Mouse (Mus musculus) embryonic facial prominence, embryonic 14.5 days (tissue): ENCODE results near the gene Thsd4. TPM values are rescaled to one million over a fixed set of nuclear protein-coding genes. Genes with fewer than 3 reads are reported as not detected.

ENCODE experiments used
- ATAC-seq: fragments of 200-750 bp; cut with Nextera tagmentation; 2 replicates; pipeline ENCODE4 v1.8.0; 2017; ENCODE audit warnings: low read depth, moderate number of reproducible peaks, moderate TSS enrichment
- DNase-seq: peaks from one replicate; pipeline ENCODE4 v3.0.0-alpha.2; 2015; ENCODE audit warnings: low spot score
- H3K27ac ChIP-seq: fragments of 300-500 bp; sonication (generic); replicated peaks from 2 replicates; pipeline ENCODE4 v1.5.1; 2014; ENCODE audit warnings: low read depth, mild to moderate bottlenecking, low read length, moderate library complexity
- H3K27me3 ChIP-seq: fragments of 300-500 bp; sonication (generic); replicated peaks from 2 replicates; pipeline ENCODE4 v1.6.1; 2014; ENCODE audit warnings: low read length; ENCODE audit not compliant: control insufficient read depth, insufficient read depth
- H3K36me3 ChIP-seq: fragments of 300-500 bp; sonication (generic); 2 replicates; pipeline ENCODE4 v1.6.1; 2014; ENCODE audit warnings: low read length, mixed read lengths; ENCODE audit not compliant: control insufficient read depth, insufficient read depth
- H3K4me1 ChIP-seq: fragments of 300-500 bp; sonication (generic); 2 replicates; pipeline ENCODE4 v1.6.1; 2014; ENCODE audit warnings: antibody characterized with exemption, low read length; ENCODE audit not compliant: control insufficient read depth, insufficient read depth
- H3K4me2 ChIP-seq: fragments of 300-500 bp; sonication (generic); 2 replicates; pipeline ENCODE4 v1.6.1; 2014; ENCODE audit warnings: low read depth, mild to moderate bottlenecking, low read length, moderate library complexity, mixed read lengths
- H3K4me3 ChIP-seq: fragments of 300-500 bp; sonication (generic); 2 replicates; pipeline ENCODE4 v1.5.1; 2014; ENCODE audit warnings: low read depth, mild to moderate bottlenecking, low read length
- H3K9ac ChIP-seq: fragments of 300-500 bp; sonication (generic); 2 replicates; pipeline ENCODE4 v1.6.1; 2014; ENCODE audit warnings: low read depth, mild to moderate bottlenecking, low read length, moderate library complexity, mixed read lengths
- H3K9me3 ChIP-seq: fragments of 300-500 bp; sonication (generic); 2 replicates; pipeline ENCODE4 v1.6.1; 2016; ENCODE audit warnings: low read length; ENCODE audit not compliant: control insufficient read depth
- WGBS: fragments of 180-500 bp; shearing (Covaris S2); extraction: QIAGEN DNeasy Blood & Tissue Kit; methylation state at CpG from one replicate; pipeline ENCODE4 v1.1.7; 2014; 5-methylcytosine and 5-hydroxymethylcytosine counted together
- polyA plus RNA-seq: library from polyadenylated mRNA; unstranded; fragments of >200 nt; fragmentation: Nextera tagmentation; extraction: Ambion mirVana; gene quantifications from 2 replicates; pipeline ENCODE4 v1.2.1, GENCODE M21; 2014

Thsd4 gene
- polyA plus RNA-seq, 1 experiment from 2014 or later = 26.1 TPM

DNA sequence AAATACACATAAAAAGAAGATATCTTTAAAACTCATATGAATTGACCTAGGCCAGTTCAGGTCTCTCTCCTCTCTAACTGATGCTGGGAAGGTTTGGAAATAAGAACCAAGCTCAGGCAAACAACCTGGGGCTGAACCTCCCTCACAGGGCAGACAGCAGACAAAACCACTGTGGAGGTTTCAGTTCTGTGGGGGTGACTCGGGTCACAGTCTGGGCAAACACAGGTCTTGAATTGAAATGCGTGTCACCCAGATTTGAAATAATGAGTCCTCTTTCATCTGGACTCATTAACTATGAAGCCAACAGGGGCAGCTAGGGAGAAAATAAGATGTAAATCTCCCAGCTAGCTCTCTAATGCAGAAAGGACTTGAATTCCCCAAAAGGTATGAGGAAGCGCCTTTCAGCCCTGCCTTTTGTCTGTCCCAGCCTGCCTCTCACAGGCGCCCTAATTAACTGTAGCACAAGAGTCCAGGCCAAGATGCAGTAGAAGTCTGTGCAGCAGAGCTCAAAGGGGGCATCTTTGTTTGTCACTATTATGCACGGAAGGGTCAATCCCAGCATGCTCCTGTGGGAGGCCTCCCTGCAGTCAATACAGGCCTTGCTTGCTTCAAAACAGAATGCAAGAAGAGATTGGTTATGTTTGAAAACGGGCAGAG, 297.7 kb downstream of the Thsd4 start:
- 57% methylated on average over 6 of the region's 6 CpGs for WGBS
- Histone ChIP-seq H3K36me3 (no peaks in the 10 kb centered on the region), H3K4me3 (no peak overlapping the region), H3K27ac (no peak overlapping the region), H3K9ac (no peak overlapping the region), H3K27me3 (no peaks in the 10 kb centered on the region), H3K4me1 (peaks cover 29% of the 10 kb centered on the region), H3K4me2 (no peak overlapping the region), H3K9me3 (no peaks in the 10 kb centered on the region)
- DNase-seq (peak; percentile 55), ATAC-seq (no peak; the same call in 1 of the 2 replicates)

DNA sequence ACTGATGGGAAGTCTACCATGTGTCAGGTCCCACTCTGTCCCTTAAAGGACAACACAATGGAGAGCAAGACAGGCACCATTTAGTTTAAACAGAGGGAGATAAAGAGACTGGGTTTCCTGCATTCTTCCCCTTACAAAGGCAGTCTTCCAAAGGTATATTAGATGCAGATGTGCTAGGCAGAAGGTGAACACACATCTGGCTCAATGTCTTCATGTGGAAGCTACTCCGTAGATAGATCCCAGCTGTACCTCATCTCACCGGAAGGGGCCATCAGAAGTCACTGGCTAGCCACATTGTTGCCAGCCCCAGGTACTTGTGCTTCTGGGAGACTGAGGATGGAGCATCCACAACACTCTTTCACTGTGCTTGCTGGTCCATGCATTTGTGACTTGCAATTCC, 301.4 kb downstream of the Thsd4 start:
- Histone ChIP-seq H3K27ac (no peak overlapping the region), H3K9ac (no peak overlapping the region), H3K27me3 (no peaks in the 10 kb centered on the region), H3K36me3 (no peaks in the 10 kb centered on the region), H3K9me3 (no peaks in the 10 kb centered on the region), H3K4me3 (no peak overlapping the region), H3K4me1 (peaks cover 9% of the 10 kb centered on the region; the same call in 1 of the 2 replicates), H3K4me2 (no peak overlapping the region)
- DNase-seq (peak; percentile 63), ATAC-seq (no peak)
- WGBS = 37% methylated on average over 2 of the region's 2 CpGs

DNA sequence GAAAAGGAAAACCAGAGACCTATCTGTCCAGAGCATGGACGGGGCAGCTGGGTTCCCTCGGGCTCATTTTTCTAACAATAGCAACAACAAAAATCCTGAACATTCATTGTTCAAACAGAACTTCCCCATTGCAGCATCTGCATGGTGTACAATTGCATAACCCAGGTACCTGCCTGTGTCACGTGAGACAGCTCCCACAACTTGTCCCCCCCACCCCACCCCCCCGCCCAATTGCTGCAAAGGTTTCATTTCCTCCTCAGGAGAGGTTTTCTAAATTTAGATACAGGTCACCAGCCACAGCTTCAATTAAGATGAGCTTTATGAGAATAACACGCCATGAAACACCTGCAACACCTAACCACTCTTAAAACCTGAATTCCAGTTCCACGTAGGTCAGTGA, 303.4 kb downstream of the Thsd4 start:
- no peaks in the 10 kb centered on the region for H3K4me1 ChIP-seq
- H3K9ac ChIP-seq = no peak overlapping the region
- H3K4me3 ChIP-seq = no peak overlapping the region
- H3K27me3 ChIP-seq = no peaks in the 10 kb centered on the region
- WGBS = 59% methylated on average over 6 of the region's 6 CpGs
- H3K27ac ChIP-seq = no peak overlapping the region
- no peaks in the 10 kb centered on the region for H3K9me3 ChIP-seq
- H3K4me2 ChIP-seq = no peak overlapping the region
- ATAC-seq = no peak
- DNase-seq = no peak
- no peaks in the 10 kb centered on the region for H3K36me3 ChIP-seq

DNA sequence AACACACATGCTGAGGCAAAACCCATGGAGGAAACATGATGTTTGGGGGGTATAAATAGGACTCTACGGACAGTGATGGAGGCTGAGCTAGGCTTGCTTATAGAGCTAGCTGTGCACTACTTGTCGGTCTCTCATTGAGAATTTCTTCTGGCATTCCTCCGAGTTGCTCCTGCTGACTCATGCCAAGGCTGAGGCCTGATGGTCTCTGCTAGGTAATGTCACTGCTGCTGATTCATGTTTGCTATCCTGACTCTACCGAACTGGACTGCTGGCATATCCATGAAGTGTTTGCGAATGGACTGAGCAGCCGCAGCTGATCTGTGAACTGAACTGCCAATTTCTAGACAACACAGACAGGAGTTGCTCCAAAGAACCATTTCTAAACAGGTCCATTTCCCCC, 305.8 kb downstream of the Thsd4 start:
- no peak overlapping the region for H3K4me3 ChIP-seq
- WGBS = 83% methylated on average over 6 of the region's 6 CpGs
- no peaks in the 10 kb centered on the region for H3K4me1 ChIP-seq
- no peaks in the 10 kb centered on the region for H3K9me3 ChIP-seq
- no peak overlapping the region for H3K27ac ChIP-seq
- DNase-seq = no peak
- ATAC-seq = no peak
- no peak overlapping the region for H3K4me2 ChIP-seq
- H3K9ac ChIP-seq = no peak overlapping the region
- no peaks in the 10 kb centered on the region for H3K27me3 ChIP-seq
- H3K36me3 ChIP-seq = no peaks in the 10 kb centered on the region

DNA sequence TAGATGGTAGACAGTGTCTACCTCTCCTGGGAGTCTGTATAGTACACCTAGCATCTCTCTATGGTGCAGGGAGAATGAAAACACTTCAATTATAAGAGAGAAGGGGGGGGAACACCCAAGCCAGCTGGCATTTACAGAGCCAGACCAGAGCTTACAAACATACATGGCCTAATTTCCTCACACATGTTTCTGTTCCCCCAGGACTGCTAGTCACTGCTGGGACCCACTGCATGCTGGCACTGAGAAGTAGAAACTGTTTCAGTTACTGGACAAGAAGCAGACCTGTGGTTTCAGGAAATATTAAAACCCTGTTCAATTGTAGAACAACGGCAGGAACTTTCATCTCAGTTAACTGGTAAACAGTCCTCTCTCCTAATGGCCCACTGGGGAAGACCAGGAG, 308.7 kb downstream of the Thsd4 start:
- Histone ChIP-seq H3K9me3 (no peaks in the 10 kb centered on the region), H3K4me1 (no peaks in the 10 kb centered on the region), H3K4me2 (no peak overlapping the region), H3K27me3 (no peaks in the 10 kb centered on the region), H3K4me3 (no peak overlapping the region), H3K36me3 (no peaks in the 10 kb centered on the region), H3K9ac (no peak overlapping the region), H3K27ac (no peak overlapping the region)
- ATAC-seq (no peak), DNase-seq (no peak)
- 47% methylated on average over 1 of the region's 1 CpGs for WGBS

DNA sequence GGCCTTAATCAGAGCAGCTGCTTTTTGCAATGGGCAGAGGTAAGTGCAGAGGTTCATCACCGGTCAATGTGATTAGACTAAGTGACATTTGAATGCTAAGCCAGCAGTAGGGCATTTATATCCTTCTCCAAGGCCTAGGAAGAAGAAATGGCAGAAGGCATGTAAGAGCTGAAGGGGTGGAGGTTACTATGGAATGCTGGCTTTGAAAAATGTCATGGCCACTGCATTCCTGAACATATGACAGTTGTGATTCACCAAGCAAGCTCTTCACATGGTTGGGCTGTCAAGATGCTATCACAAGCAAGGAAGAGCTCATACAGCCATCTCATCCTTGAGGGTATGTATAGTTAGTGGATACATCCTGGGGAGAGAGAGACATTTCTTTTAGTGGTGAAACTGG, 313.0 kb downstream of the Thsd4 start:
- H3K4me2 ChIP-seq = no peak overlapping the region
- H3K4me3 ChIP-seq = no peak overlapping the region
- H3K9me3 ChIP-seq = no peaks in the 10 kb centered on the region
- H3K4me1 ChIP-seq = no peaks in the 10 kb centered on the region
- H3K36me3 ChIP-seq = no peaks in the 10 kb centered on the region
- no peaks in the 10 kb centered on the region for H3K27me3 ChIP-seq
- H3K27ac ChIP-seq = no peak overlapping the region
- 96% methylated on average over 1 of the region's 1 CpGs for WGBS
- H3K9ac ChIP-seq = no peak overlapping the region
- DNase-seq (no peak), ATAC-seq (no peak)

DNA sequence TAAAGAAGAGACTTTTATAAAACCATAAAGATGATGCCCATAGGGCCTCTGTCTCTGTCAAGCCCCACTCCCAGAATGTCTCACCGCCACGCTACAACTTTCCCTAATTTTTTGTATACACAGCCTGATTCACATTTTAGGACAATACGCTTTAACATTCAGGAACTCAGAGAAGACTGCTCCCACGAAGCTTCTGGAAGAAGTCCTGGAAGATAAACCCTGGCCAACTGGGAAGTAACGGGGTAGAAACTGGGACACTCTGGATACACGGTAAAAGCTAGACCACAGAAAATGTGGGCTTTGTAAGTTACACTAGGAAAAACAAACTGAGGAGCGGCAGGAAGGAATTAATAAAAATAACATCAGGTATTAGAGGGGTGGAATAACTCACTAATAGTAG, 318.7 kb downstream of the Thsd4 start:
- WGBS = 62% methylated on average over 7 of the region's 7 CpGs
- Histone ChIP-seq H3K4me3 (no peak overlapping the region), H3K4me2 (no peak overlapping the region), H3K9me3 (no peaks in the 10 kb centered on the region), H3K27ac (no peak overlapping the region), H3K4me1 (peaks cover 9% of the 10 kb centered on the region), H3K36me3 (no peaks in the 10 kb centered on the region), H3K27me3 (no peaks in the 10 kb centered on the region), H3K9ac (no peak overlapping the region)
- ATAC-seq (no peak), DNase-seq (no peak)

DNA sequence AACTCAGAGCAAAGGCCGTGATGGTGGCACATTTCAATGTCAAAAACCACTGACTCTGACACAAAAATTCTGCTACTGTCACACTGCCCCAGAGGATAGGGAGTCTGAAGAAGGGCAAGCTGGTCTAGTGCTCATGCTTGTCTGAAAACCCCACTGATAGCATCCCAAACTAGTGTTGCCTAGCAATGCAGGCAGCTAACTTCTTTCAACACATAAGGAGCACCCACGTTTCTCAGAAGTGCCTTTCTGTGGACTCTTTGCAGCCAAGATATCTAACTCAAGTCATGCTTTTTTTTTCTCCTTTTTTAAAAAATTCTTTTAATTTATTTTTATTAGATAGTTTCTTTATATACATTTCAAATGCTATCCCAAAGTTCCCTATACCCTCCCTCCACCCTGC, 321.4 kb downstream of the Thsd4 start:
- Histone ChIP-seq H3K27ac (no peak overlapping the region), H3K27me3 (no peaks in the 10 kb centered on the region), H3K9ac (no peak overlapping the region), H3K9me3 (0 out of 2 replicates have a peak, but pooled peaks cover 3% of the 10 kb centered on the region), H3K36me3 (no peaks in the 10 kb centered on the region), H3K4me2 (no peak overlapping the region), H3K4me3 (no peak overlapping the region), H3K4me1 (peaks cover 9% of the 10 kb centered on the region)
- no peak for DNase-seq
- ATAC-seq = no peak
- 90% methylated on average over 2 of the region's 2 CpGs for WGBS

DNA sequence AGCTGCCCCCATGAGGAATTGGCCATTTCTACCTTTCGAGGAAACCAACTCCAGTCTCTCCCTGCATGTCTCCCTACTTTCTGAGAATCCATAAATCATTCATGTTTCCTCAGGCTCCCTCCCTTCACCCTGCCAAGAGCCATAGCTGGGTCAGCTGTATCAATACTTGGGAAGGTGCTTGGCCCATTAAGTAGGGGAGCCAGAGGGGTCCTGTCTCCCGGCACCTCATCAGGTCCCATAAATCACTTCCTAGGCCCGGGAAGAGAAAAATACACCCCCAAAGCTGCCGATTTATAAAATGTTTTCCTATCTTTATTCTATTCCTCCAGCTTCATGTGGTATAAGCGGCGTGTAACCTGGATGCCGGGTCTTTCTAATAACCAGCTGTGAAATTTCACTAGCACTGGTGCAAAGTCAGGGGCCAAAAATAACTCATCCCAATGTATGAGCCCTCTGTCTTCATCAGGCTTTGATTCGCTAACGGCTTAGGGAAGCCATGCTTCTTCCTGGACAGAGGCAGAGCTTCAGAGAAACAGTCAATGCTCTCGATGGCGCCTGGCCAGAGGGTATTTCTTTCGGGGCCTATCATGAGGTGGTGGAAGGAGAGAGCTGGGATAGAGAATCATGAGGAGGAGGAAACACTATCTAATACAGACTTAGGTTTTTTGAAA, 323.2 kb downstream of the Thsd4 start:
- Histone ChIP-seq H3K9me3 (0 out of 2 replicates have a peak, but pooled peaks cover 3% of the 10 kb centered on the region), H3K36me3 (no peaks in the 10 kb centered on the region), H3K27ac (no peak overlapping the region), H3K27me3 (no peaks in the 10 kb centered on the region), H3K4me2 (no peak overlapping the region), H3K4me1 (peaks cover 7% of the 10 kb centered on the region), H3K9ac (no peak overlapping the region), H3K4me3 (no peak overlapping the region)
- whole genome bisulfite sequencing = 83% methylated on average over 12 of the region's 12 CpGs
- DNase-seq (no peak), ATAC-seq (no peak)
